Mouse (Mus musculus): ENCODE measurements around the gene Mocs2.

GRCm38 (mm10) chr13:114833351-114833750, 15.3 kb downstream of the Mocs2 start:
- TF ChIP-seq CTCF (IDR thresholded peaks at IDR 0.05; ENCODE audit: insufficient read depth, low read depth, low read length) (no peak), POLR2A (IDR thresholded peaks at IDR 0.05; ENCODE audit: insufficient read depth, low read depth, low read length) (no peak)

All from olfactory bulb, adult 2 months (tissue).